Mouse (Mus musculus) forebrain, embryonic 10.5 days (tissue): ENCODE measurements around the gene Tmem11. TPM values are rescaled to one million over a fixed set of nuclear protein-coding genes. Genes with fewer than 3 reads are reported as not detected.
"Not testable (repeated sequence)": the region's sequence is repeated elsewhere in the genome, so short reads cannot be mapped to it uniquely, and the experiment has no call there.

Experiments
- DNase-seq: peaks from one replicate; pipeline ENCODE4 v3.0.0-alpha.2; 2017; ENCODE audit warnings: low spot score; ENCODE audit errors: extremely low spot score
- H3K27ac ChIP-seq: fragments of 300-500 bp; sonication (generic); 2 replicates; pipeline ENCODE4 v1.5.1; 2016; ENCODE audit warnings: mild to moderate bottlenecking
- H3K27me3 ChIP-seq: fragments of 300-500 bp; sonication (generic); 2 replicates; pipeline ENCODE4 v1.6.1; 2016; ENCODE audit warnings: mild to moderate bottlenecking; ENCODE audit not compliant: poor library complexity, severe bottlenecking
- H3K36me3 ChIP-seq: fragments of 300-500 bp; sonication (generic); replicated peaks from 2 replicates; pipeline ENCODE4 v1.6.1; 2016; ENCODE audit warnings: mild to moderate bottlenecking, moderate library complexity
- H3K4me1 ChIP-seq: fragments of 300-500 bp; sonication (generic); 2 replicates; pipeline ENCODE4 v1.6.1; 2016
- H3K4me3 ChIP-seq: fragments of 300-500 bp; sonication (generic); 2 replicates; pipeline ENCODE4 v1.5.1; 2016; ENCODE audit warnings: mild to moderate bottlenecking, moderate library complexity
- H3K9me3 ChIP-seq: fragments of 300-500 bp; sonication (generic); 2 replicates; pipeline ENCODE4 v1.6.1; 2016; ENCODE audit warnings: mild to moderate bottlenecking, moderate library complexity
- WGBS: fragments of 180-500 bp; shearing (Covaris S2); methylation state at CpG from one replicate; pipeline ENCODE4 v1.1.7; 2016; 5-methylcytosine and 5-hydroxymethylcytosine counted together
- polyA plus RNA-seq: library from polyadenylated mRNA; unstranded; fragments of >200 nt; fragmentation: Nextera tagmentation; extraction: Ambion mirVana; gene quantifications from 2 replicates; pipeline ENCODE4 v1.2.1, GENCODE M21; 2016

The Tmem11 gene
- polyA plus RNA-seq, 1 experiment from 2014 or later, result 76.2 TPM

- Histone ChIP-seq H3K36me3 (peaks cover 42% of the 10 kb centered on the region), H3K4me1 (peaks cover 2% of the 10 kb centered on the region), H3K4me3 (no peak overlapping the region), H3K27ac (no peak overlapping the region), H3K27me3 (no peaks in the 10 kb centered on the region), H3K9me3 (no peaks in the 10 kb centered on the region)
- no peak for DNase-seq
- 89% methylated on average over 4 of the region's 4 CpGs for WGBS
Observed at GRCm38 (mm10) chr11:60906449-60906848, 27.4 kb upstream of the Tmem11 start.

DNA sequence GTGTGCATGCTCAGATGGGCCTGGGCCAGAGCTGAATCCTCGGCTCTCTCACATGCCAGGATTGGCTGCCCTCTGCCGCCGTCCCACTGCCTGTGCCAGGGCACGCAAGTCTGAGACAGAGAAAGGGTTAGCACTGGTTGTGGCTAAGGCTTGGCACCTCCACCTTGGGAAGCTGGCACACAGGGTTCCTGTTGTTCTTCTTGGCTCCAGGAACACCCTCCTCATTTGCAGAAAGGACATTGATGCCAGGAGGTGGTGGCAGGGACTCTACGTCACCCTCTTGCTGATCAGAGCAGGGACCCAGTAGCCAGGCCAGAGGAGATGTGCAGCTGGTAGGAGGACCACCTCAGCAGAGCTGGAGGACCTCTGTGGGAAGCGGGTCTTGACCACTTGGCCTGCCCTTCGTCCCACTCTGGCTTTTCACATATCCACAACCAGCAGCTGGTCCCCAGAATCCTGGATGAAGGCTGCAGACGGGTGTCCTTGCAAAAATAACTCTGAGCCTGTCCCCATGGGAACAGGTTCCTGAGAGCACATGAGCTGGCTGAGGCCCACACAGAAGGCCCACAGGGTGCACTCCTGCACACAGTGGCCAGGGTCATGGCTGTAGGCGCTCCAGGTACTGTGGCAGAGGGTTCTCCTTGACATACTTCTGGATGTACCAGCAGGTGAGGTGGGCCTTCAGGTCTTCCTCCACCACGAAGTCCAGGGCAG, 26.5 kb upstream of the Tmem11 start:
- H3K36me3 ChIP-seq, result peaks cover 42% of the 10 kb centered on the region
- H3K27me3 ChIP-seq, result no peaks in the 10 kb centered on the region
- 91% methylated on average over 10 of the region's 10 CpGs for WGBS
- H3K4me3 ChIP-seq, result no peak overlapping the region
- H3K4me1 ChIP-seq, result no peaks in the 10 kb centered on the region
- H3K27ac ChIP-seq, result no peak overlapping the region
- no peaks in the 10 kb centered on the region for H3K9me3 ChIP-seq
- peak; percentile 12 for DNase-seq

- H3K9me3 ChIP-seq, result no peaks in the 10 kb centered on the region
- no peak overlapping the region for H3K4me3 ChIP-seq
- H3K4me1 ChIP-seq, result no peaks in the 10 kb centered on the region
- no peaks in the 10 kb centered on the region for H3K27me3 ChIP-seq
- DNase-seq, result no peak
- peaks cover 42% of the 10 kb centered on the region for H3K36me3 ChIP-seq
- WGBS, result 89% methylated on average over 6 of the region's 6 CpGs
- no peak overlapping the region for H3K27ac ChIP-seq
Observed at GRCm38 (mm10) chr11:60903661-60904061, 24.6 kb upstream of the Tmem11 start.

- no peak for DNase-seq
- Histone ChIP-seq H3K27ac (no peak overlapping the region), H3K27me3 (no peaks in the 10 kb centered on the region), H3K4me1 (no peaks in the 10 kb centered on the region), H3K9me3 (no peaks in the 10 kb centered on the region), H3K36me3 (peaks cover 42% of the 10 kb centered on the region), H3K4me3 (no peak overlapping the region)
- 77% methylated on average over 4 of the region's 4 CpGs for WGBS
Observed at GRCm38 (mm10) chr11:60902486-60902885, 23.4 kb upstream of the Tmem11 start.

DNA sequence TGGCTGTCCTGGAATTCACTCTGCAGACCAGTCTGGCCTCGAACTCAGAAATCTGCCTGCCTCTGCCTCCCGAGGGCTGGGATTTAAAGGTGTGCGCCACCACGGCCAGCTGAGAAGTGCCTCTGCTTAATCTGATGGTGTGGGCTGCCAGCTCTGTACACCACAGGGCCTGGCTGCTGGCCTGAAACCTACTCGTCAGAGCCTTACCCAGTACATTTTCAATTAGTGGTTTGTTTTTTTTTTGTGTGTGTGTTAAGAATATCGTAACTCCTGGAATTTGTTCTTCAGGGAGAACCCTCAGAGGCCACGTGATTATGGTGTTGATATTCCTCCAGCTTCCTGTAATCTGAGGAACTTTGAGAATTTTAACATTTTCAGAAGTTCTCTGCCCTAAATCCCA, 22.9 kb upstream of the Tmem11 start:
- no peak for DNase-seq
- peaks cover 4% of the 10 kb centered on the region; the same call in 1 of the 2 replicates for H3K27me3 ChIP-seq
- peaks cover 42% of the 10 kb centered on the region for H3K36me3 ChIP-seq
- peaks cover 5% of the 10 kb centered on the region; the same call in 1 of the 2 replicates for H3K4me1 ChIP-seq
- no peaks in the 10 kb centered on the region for H3K9me3 ChIP-seq
- H3K4me3 ChIP-seq, result no peak overlapping the region
- 85% methylated on average over 7 of the region's 7 CpGs for WGBS
- no peak overlapping the region for H3K27ac ChIP-seq

GRCm38 (mm10) chr11:60895915-60896314, 16.8 kb upstream of the Tmem11 start:
- DNase-seq, result no peak
- H3K9me3 ChIP-seq, result no peaks in the 10 kb centered on the region
- H3K27ac ChIP-seq, result no peak overlapping the region
- H3K27me3 ChIP-seq, result peaks cover 6% of the 10 kb centered on the region; the same call in 1 of the 2 replicates
- peaks cover 21% of the 10 kb centered on the region for H3K4me1 ChIP-seq
- 31% methylated on average over 4 of the region's 4 CpGs for WGBS
- no peak overlapping the region for H3K4me3 ChIP-seq
- no peaks in the 10 kb centered on the region for H3K36me3 ChIP-seq

- 67% methylated on average over 3 of the region's 3 CpGs for whole genome bisulfite sequencing
- DNase-seq, result no peak
- no peaks in the 10 kb centered on the region for H3K27me3 ChIP-seq
- no peak overlapping the region for H3K4me3 ChIP-seq
- no peaks in the 10 kb centered on the region for H3K9me3 ChIP-seq
- H3K4me1 ChIP-seq, result peaks cover 9% of the 10 kb centered on the region
- no peak overlapping the region for H3K27ac ChIP-seq
- H3K36me3 ChIP-seq, result no peaks in the 10 kb centered on the region
Observed at GRCm38 (mm10) chr11:60890744-60891143, 11.7 kb upstream of the Tmem11 start.

DNA sequence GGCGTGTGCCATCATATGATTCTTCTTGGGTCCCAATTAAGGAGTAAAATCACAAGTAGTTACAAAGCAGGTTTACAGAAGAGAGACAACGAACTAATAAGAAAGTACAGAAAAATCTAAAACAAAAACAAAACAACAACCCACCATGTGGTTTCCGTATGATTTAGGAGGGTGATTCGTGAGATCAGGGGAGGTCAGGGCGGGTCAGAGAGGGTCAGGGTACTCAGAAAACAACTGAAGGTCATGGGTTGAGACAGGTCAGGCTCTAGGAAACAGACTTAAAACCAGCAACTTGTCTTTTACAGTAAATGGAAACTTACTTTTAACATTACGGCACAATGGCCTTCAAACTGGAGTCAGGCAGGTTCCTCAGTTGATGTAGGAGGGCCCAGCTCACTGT, 11.2 kb upstream of the Tmem11 start:
- DNase-seq, result no peak
- Histone ChIP-seq H3K36me3 (no peaks in the 10 kb centered on the region), H3K27me3 (no peaks in the 10 kb centered on the region), H3K4me3 (no peak overlapping the region), H3K9me3 (no peaks in the 10 kb centered on the region), H3K27ac (no peak overlapping the region), H3K4me1 (peaks cover 5% of the 10 kb centered on the region; the same call in 1 of the 2 replicates)
- 64% methylated on average over 6 of the region's 6 CpGs for WGBS

- 72% methylated on average over 2 of the region's 2 CpGs for WGBS
- DNase-seq, result no peak
- Histone ChIP-seq H3K4me3 (no peak overlapping the region), H3K36me3 (no peaks in the 10 kb centered on the region), H3K9me3 (no peaks in the 10 kb centered on the region), H3K27me3 (no peaks in the 10 kb centered on the region), H3K27ac (no peak overlapping the region), H3K4me1 (peaks cover 5% of the 10 kb centered on the region; the same call in 1 of the 2 replicates)
Observed at GRCm38 (mm10) chr11:60889861-60890260, 10.8 kb upstream of the Tmem11 start.

DNA sequence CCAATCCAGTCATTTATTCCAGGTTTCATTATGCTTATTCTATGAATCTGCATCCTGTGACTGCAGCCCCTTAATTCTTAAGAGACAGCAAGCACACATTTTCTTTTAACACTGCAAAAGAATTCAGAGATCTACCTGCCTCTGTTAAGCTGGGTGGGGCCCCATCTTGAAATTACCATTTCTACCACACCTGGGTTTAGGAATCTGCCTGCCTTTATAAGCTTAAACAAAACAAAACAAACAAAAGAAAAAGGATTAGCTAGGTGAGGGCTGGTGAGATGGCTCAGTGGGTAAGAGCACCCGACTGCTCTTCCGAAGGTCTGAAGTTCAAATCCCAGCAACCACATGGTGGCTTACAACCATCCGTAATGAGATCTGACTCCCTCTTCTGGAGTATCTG, 7.9 kb upstream of the Tmem11 start:
- H3K27ac ChIP-seq, DNase-seq, H3K36me3 ChIP-seq, H3K4me1 ChIP-seq, H3K4me3 ChIP-seq, H3K9me3 ChIP-seq, H3K27me3 ChIP-seq: not testable (repeated sequence)
- 76% methylated on average over 3 of the region's 3 CpGs for WGBS

DNA sequence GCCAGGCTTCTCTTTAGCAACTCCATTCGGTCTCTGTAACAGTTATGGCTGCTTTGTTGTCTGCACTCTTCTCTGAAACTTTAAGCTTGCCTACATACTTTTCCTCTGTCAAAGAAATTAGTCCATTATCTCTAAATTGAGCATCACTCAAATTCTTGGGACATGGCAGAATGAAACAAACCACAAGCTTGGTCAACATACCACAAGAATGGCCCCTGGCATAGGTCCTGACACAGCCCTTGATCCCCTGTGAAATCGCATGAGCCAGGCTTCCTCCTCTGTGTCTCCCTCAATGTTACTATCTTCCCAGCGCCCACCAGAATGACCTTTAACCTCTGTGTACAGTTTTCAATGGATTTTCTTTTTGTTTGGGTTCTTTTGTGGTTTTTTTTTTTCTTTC, 3.3 kb upstream of the Tmem11 start:
- Histone ChIP-seq H3K4me3 (no peak overlapping the region), H3K27me3 (no peaks in the 10 kb centered on the region), H3K9me3 (no peaks in the 10 kb centered on the region), H3K27ac (no peak overlapping the region), H3K4me1 (peaks cover 19% of the 10 kb centered on the region), H3K36me3 (0 out of 2 replicates have a peak, but pooled peaks cover 2% of the 10 kb centered on the region)
- no peak for DNase-seq
- WGBS, result 86% methylated on average over 3 of the region's 3 CpGs

DNA sequence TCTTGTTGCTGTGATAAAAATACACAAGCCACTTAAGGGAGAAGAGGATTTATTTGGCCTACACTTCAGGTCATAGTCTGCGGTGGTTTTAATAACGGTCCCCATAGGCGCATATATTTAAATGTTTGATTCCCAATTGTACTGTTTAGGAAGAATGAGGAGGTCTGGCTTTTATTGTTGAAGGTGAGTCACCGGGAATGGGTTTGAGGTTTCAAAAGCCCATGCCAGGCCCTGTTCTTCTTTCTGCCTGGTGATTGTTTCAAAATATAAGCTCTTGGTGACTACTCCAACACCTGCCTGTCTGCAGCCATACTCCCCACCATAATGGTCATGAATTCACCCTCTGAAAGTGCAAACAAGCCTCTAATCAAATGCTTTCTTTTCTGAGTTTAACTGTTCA, 1.5 kb upstream of the Tmem11 start:
- no peaks in the 10 kb centered on the region for H3K27me3 ChIP-seq
- no peak for DNase-seq
- no peak overlapping the region for H3K27ac ChIP-seq
- no peak overlapping the region for H3K4me3 ChIP-seq
- H3K9me3 ChIP-seq, result no peaks in the 10 kb centered on the region
- 94% methylated on average over 4 of the region's 4 CpGs for WGBS
- peaks cover 11% of the 10 kb centered on the region for H3K36me3 ChIP-seq
- H3K4me1 ChIP-seq, result peaks cover 33% of the 10 kb centered on the region

GRCm38 (mm10) chr11:60879423-60879822, 351 bp upstream of the Tmem11 start:
- peaks cover 42% of the 10 kb centered on the region for H3K4me1 ChIP-seq
- WGBS, result 2% methylated on average over 11 of the region's 11 CpGs
- no peaks in the 10 kb centered on the region for H3K27me3 ChIP-seq
- H3K4me3 ChIP-seq, result peak overlapping the region; percentile 96
- H3K27ac ChIP-seq, result peak overlapping the region; percentile 97
- no peaks in the 10 kb centered on the region for H3K9me3 ChIP-seq
- peak; percentile 52 for DNase-seq
- H3K36me3 ChIP-seq, result peaks cover 23% of the 10 kb centered on the region
